Mouse (Mus musculus) midbrain, postnatal 0 days (tissue): ENCODE measurements around the gene Map2k7. TPM values are rescaled to one million over a fixed set of nuclear protein-coding genes. Genes with fewer than 3 reads are reported as not detected.
"Not testable (repeated sequence)": the region's sequence is repeated elsewhere in the genome, so short reads cannot be mapped to it uniquely, and the experiment has no call there.

Source experiments
- ATAC-seq: fragments of 200-750 bp; cut with Nextera tagmentation; 2 replicates; pipeline ENCODE4 v1.8.0; 2017; ENCODE audit warnings: moderate number of reproducible peaks, mild to moderate bottlenecking, moderate TSS enrichment, moderate library complexity; ENCODE audit not compliant: low FRiP score
- DNase-seq: peaks from one replicate; pipeline ENCODE4 v3.0.0-alpha.2; 2015; ENCODE audit warnings: low spot score
- H3K27ac ChIP-seq: fragments of 300-500 bp; sonication (generic); 2 replicates; pipeline ENCODE4 v1.5.1; 2014; ENCODE audit warnings: low read depth, mild to moderate bottlenecking, low read length, mixed read lengths
- H3K27me3 ChIP-seq: fragments of 300-500 bp; sonication (generic); 2 replicates; pipeline ENCODE4 v1.6.1; 2014; ENCODE audit warnings: low read length, control low read depth, mixed read lengths; ENCODE audit not compliant: insufficient read depth
- H3K36me3 ChIP-seq: fragments of 300-500 bp; sonication (generic); 2 replicates; pipeline ENCODE4 v1.6.1; 2014; ENCODE audit warnings: low read length, control low read depth, mixed read lengths; ENCODE audit not compliant: insufficient read depth
- H3K4me1 ChIP-seq: fragments of 300-500 bp; sonication (generic); 2 replicates; pipeline ENCODE4 v1.6.1; 2014; ENCODE audit warnings: mild to moderate bottlenecking, control low read depth, antibody characterized with exemption, low read length, mixed read lengths; ENCODE audit not compliant: insufficient read depth
- H3K4me2 ChIP-seq: fragments of 300-500 bp; sonication (generic); 2 replicates; pipeline ENCODE4 v1.6.1; 2014; ENCODE audit warnings: low read depth, mild to moderate bottlenecking, low read length, mixed read lengths; ENCODE audit not compliant: poor library complexity, severe bottlenecking
- H3K4me3 ChIP-seq: fragments of 300-500 bp; sonication (generic); 2 replicates; pipeline ENCODE4 v1.5.1; 2014; ENCODE audit warnings: low read depth, mild to moderate bottlenecking, low read length, moderate library complexity
- H3K9ac ChIP-seq: fragments of 300-500 bp; sonication (generic); replicated peaks from 2 replicates; pipeline ENCODE4 v1.6.1; 2014; ENCODE audit warnings: mild to moderate bottlenecking, low read length, moderate library complexity, mixed read lengths; ENCODE audit not compliant: poor library complexity, severe bottlenecking
- H3K9me3 ChIP-seq: fragments of 300-500 bp; sonication (generic); 2 replicates; pipeline ENCODE4 v1.6.1; 2016; ENCODE audit warnings: low read length, control low read depth
- CTCF ChIP-seq: IDR thresholded peaks from 2 replicates; pipeline ENCODE4 v1.5.1; 2016; ENCODE audit warnings: antibody characterized with exemption, mild to moderate bottlenecking
- WGBS: fragments of 180-500 bp; shearing (Covaris S2); extraction: QIAGEN DNeasy Blood & Tissue Kit; methylation state at CpG from one replicate; pipeline ENCODE4 v1.1.7; 2014; 5-methylcytosine and 5-hydroxymethylcytosine counted together
- polyA plus RNA-seq: library from polyadenylated mRNA; unstranded; fragments of >200 nt; fragmentation: Nextera tagmentation; extraction: Ambion mirVana; gene quantifications from 2 replicates; pipeline ENCODE4 v1.2.1, GENCODE M21; 2015
- total RNA-seq: library from RNA; depleted of rRNA; stranded (reverse); fragments of >200 nt; gene quantifications from 2 replicates; pipeline ENCODE4 v1.2.3, GENCODE M21; 2014

Map2k7 gene
- total and polyA plus RNA-seq, 2 experiments from 2014 or later, result 29.4 to 32.8 TPM

DNA sequence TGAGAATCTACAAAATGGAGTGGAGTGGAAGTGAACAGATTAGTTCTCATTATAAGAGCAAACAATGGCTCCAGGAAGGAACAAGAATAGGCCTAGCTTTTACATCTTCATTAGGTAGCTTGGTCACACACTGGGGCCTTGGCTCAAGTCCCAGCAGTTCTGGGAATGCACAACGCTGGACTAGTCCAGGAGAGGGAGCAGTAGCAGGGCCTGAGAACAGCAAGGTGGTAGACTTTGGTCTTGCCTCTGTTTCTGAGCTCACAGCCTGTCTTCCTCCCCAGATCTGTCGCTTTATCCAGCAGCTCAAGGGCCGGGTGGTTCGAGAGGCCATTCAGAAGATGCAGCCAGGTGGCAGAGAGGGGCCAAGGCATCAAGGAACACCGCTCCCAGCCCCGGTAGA is 15.5 kb downstream of the Map2k7 start:
- peak overlapping the region; percentile 65 for H3K4me3 ChIP-seq
- peak overlapping the region; percentile 79 for H3K9ac ChIP-seq
- peak; percentile 73 for TF ChIP-seq CTCF
- H3K4me2 ChIP-seq, result peak overlapping the region; percentile 68
- peak; percentile 91 for DNase-seq
- H3K27ac ChIP-seq, result peak overlapping the region; percentile 87
- 50% methylated on average over 6 of the region's 6 CpGs for WGBS
- H3K9me3 ChIP-seq, result no peaks in the 10 kb centered on the region
- H3K4me1 ChIP-seq, result peaks cover 10% of the 10 kb centered on the region
- no peaks in the 10 kb centered on the region for H3K27me3 ChIP-seq
- H3K36me3 ChIP-seq, result peaks cover 21% of the 10 kb centered on the region
- ATAC-seq, result no peak

DNA sequence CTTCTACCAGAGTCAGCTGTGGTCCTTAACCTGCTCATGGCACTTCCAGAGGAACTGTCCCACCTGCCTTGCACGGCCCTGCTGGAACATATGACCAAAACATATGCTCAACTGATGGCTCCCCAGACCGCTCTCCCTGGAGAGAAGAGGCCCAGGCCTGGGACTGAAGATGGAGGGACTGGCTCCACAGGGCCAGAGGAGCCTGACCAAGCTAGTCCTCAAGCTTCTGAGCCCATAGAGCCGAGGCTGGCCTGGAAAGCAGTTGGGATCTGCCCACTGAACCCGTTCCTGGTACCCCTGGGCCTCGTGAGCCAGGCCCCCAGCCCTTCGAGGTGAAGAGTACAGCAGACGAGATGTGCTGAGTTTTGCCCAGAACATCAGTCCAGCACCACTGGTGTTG is 16.9 kb downstream of the Map2k7 start:
- H3K9ac ChIP-seq, DNase-seq, H3K27ac ChIP-seq, ATAC-seq, H3K4me3 ChIP-seq, H3K27me3 ChIP-seq, H3K4me2 ChIP-seq, H3K9me3 ChIP-seq: not testable (repeated sequence)
- peaks cover 29% of the 10 kb centered on the region for H3K36me3 ChIP-seq
- peaks cover 10% of the 10 kb centered on the region for H3K4me1 ChIP-seq
- 90% methylated on average over 7 of the region's 7 CpGs for WGBS

DNA sequence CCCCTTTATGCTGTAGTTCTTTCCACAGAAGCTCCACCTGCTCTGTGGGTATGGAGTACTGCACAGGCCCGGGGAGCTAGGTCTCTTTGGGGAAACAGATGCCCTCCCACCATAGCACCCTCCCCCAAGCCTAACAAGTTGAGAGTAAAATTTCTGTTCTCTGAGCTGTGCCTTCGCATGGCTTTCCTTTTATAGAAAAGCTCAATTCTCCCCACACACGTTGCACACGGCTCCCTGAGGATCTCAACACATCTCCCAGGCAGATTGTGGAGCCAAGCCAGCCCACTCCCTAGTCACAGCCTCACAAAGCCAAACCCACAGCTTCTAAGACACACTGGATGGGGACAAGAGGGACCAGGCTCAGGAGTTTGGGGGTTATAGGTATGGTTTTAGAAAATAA is 18.4 kb downstream of the Map2k7 start:
- ATAC-seq (no peak), DNase-seq (peak; percentile 47)
- Histone ChIP-seq H3K9ac (peak overlapping the region; percentile 78; the same call in 1 of the 2 replicates), H3K27ac (peak overlapping the region; percentile 39; the same call in 1 of the 2 replicates), H3K9me3 (no peaks in the 10 kb centered on the region), H3K4me3 (no peak overlapping the region), H3K27me3 (no peaks in the 10 kb centered on the region), H3K4me1 (peaks cover 10% of the 10 kb centered on the region), H3K4me2 (peak overlapping the region; percentile 77; the same call in 1 of the 2 replicates), H3K36me3 (peaks cover 38% of the 10 kb centered on the region)
- TF ChIP-seq CTCF, result no peak
- 40% methylated on average over 4 of the region's 4 CpGs for WGBS

DNA sequence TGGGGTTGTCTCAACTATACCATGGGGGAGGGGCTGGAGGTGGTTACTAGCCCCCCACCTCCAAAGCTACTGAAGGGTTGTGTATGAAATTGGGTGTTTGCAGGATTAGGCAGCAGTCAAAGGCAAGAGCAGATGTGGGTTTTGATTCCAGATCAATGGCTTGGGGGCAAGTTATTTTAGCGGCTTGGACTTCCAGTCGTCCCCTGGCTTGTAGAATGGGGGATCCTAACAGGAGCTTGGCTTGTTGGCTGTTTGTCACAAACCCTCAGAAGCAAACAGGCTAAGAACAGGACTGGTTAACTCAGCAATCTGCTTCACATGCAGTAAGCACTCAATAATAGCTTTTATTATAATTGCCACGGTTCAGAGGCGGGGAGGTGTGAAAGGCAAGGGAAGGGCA is 18.8 kb downstream of the Map2k7 start:
- Histone ChIP-seq H3K9ac (peak overlapping the region; percentile 78), H3K27me3 (no peaks in the 10 kb centered on the region), H3K36me3 (peaks cover 41% of the 10 kb centered on the region), H3K4me3 (peak overlapping the region; percentile 76), H3K27ac (peak overlapping the region; percentile 39; the same call in 1 of the 2 replicates), H3K4me1 (peaks cover 10% of the 10 kb centered on the region), H3K4me2 (peak overlapping the region; percentile 77), H3K9me3 (no peaks in the 10 kb centered on the region)
- ATAC-seq, result no peak
- WGBS, result 50% methylated on average over 4 of the region's 4 CpGs
- no peak for TF ChIP-seq CTCF
- DNase-seq, result no peak

DNA sequence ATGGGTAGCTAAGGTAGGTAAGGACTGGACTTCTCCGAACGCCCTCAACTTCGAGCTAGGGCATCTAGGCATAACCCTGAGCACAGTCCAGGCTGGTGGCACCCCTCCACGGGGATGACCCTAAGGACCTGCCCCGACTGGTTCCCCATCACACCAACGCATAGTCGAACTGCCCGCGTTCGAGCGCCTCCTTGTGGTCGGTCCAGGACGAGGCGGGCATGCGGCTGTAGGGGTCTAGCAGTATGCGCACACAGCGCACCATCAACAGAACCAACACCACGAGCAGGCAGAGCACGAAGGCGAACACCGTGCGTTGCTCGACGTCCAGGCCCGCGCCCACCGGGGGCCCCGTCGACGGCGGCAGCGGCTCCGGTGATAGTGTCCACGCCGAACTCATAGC is 19.7 kb downstream of the Map2k7 start:
- DNase-seq, result peak; percentile 81

DNA sequence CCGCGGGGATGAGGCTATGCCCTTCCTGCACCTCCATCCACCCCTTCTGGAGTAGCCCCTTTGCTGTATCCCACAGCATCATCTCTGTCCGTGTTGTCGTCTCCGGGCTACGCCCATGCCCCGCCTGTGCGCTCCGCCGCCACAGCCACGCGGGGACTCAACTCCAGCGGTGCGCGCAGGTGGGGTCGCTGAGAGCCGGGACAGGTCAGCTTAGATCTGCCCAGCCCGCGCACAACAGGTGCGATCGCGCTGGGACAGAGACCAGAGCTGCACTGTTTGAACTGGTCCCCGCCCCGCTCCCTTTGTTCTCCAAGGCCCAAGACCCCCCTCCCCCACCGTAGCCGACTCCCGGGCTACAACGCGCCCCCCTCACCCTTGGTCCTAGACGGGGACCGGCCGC is 20.1 kb downstream of the Map2k7 start:
- TF ChIP-seq CTCF, result no peak
- WGBS, result 1% methylated on average over 30 of the region's 32 CpGs
- H3K27me3 ChIP-seq, result no peaks in the 10 kb centered on the region
- peaks cover 10% of the 10 kb centered on the region for H3K4me1 ChIP-seq
- ATAC-seq (peak; percentile 70), DNase-seq (no peak)
- peak overlapping the region; percentile 95 for H3K27ac ChIP-seq
- peak overlapping the region; percentile 76 for H3K4me3 ChIP-seq
- H3K9me3 ChIP-seq, result no peaks in the 10 kb centered on the region
- peak overlapping the region; percentile 77 for H3K4me2 ChIP-seq
- H3K9ac ChIP-seq, result peak overlapping the region; percentile 78
- H3K36me3 ChIP-seq, result peaks cover 49% of the 10 kb centered on the region

More for the DNA sequence above, 19.7 kb downstream of the Map2k7 start:
- Histone ChIP-seq H3K9ac (peak overlapping the region; percentile 78), H3K36me3 (peaks cover 46% of the 10 kb centered on the region), H3K27me3 (no peaks in the 10 kb centered on the region), H3K9me3 (no peaks in the 10 kb centered on the region), H3K4me2 (peak overlapping the region; percentile 77), H3K4me3 (peak overlapping the region; percentile 76), H3K4me1 (peaks cover 10% of the 10 kb centered on the region), H3K27ac (peak overlapping the region; percentile 95)
- peak; percentile 77 for ATAC-seq
- TF ChIP-seq CTCF, result peak; percentile 91
- 2% methylated on average over 35 of the region's 35 CpGs for WGBS
